Mouse (Mus musculus) thymus, postnatal 14 days (tissue): Measurements from ENCODE around the gene Nptxr.

ENCODE experiments used
- DNase-seq: peaks from one replicate; pipeline ENCODE4 v3.0.0; 2021

The Nptxr gene

DNA sequence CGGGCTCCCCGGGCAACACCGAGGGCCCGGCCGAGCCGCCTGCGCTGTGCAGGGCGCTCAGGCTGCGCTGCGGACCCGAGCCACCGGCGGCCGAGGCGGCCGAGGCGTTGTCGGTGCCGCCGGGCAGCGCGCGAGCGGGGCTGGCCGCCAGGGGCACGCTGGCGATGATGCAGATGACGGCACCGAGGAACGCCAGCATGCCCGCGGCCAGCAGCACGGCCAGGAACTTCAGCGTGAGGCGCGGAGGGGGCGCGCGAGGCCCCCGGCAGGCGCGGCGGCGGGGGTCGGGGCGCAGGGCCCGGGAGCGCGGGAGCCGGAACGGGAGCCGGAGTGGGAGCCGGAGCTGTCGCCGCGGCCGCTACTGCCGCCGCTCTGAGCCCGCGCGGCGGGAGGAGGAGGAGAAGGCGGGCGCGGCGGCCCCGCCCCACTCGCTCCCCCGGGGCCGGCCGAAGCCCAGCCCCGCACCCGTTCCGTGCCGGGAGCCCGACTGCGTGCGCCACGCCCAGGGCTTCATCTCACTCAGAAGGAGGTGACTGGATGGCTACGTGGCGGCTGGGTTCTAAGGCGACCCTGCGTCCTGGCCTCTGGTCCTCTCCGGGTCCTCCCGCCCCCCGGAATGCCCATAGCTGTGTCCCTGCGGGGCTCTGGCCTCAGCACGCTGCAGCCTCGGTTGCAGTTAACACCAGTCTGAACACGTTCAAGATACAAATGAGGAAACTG is at the start of gene Nptxr:
Nptxr (minus strand) TSS at position 415 of the 720 bp plus-strand sequence.
- DNase-seq: peak; percentile 18

DNA sequence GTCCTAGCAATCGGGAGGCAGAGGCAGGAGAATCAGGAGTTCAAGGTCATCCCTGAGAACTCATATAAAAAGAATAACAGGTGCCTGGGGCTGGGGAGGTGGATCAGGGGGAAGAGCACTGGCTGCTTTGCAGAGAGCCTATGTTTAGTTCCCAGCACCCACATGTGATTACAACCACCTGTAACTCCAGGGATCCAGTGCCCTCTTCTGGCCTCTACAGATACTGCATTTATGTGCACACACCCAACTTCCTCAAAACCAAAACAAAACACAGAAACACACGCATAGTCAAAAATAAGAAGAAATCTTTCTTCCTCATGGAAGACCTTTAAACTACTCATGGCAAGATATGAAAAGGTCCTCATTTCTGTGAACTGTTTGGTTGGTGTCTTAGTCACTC is 45.6 kb upstream of the Nptxr start:
- DNase-seq: no peak

DNA sequence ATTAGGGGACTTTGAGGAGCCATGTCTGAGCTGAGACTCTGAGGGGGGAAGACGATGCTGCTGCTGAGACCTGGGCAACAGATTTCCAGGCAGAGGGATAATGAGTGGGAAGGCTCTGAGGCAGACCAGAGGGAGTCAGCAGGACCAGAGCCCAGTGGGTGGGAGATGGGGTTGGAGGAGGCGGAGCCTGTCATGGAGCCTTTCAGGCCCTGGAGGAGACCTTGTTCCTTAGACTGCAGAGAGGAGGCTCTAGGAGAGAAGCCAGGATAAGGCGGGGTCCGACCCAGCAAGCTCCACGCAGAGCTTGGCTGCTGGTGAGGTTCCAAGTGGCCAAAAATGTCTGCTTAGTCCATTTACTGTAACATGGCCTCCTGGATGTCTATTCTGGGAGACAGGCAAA is 42.5 kb upstream of the Nptxr start:
- DNase-seq: no peak

DNA sequence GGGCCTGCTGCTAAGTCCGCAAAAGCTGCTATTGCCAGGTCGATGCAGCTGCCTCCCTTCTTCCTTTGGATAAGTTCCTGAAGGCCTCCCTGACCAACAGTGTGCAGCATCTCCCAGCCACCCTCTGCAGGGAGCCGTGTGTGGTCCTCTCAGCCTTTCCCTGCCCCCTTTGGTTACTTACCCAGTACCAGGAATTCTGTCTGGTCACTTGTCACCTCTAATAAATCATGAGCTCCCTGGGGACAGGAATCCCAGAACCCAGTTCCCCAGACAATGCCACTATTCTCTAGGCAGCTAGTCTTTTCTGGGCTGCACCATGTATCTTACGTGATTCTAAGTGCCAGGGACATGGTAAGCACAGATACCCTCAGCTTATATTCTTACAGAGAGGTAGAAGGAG is 41.4 kb upstream of the Nptxr start:
- DNase-seq: no peak

DNA sequence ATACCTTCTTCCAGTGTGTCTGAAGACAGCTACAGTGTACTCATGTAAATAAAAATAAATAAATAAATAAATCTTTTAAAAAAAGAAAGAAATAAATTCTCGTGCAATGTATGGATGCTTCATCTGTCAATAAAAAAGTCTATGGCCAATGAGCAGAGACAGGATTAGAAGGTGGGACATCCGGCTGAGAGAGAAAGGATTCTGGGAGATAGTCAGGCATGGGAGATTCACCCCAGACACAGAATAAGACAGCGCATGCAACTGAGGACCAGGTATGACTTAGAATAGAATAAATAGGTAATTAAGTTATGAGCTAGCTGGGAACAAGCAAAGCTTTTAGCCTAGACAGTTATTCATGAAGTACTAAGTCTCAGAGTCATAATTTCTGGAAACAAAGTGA is 38.4 kb upstream of the Nptxr start:
- no peak for DNase-seq

DNA sequence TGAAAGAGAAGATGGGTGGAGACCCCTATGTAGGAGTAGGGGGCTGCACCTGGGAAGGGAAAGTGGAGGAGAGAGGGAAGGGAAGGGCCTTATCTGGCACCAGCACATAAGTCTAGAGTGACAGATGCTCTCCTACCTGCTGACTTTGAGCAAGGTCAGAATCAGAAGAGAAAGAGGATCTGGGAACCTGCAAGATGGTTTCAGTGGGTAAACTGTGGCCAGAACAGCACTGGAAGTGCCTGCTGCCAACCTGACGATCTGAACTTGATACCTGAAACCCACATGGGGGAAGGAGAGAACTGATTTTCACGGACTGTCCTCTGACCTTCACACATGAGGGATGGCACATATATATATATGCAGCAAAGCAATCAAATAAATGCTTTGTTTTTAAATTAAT is 35.7 kb upstream of the Nptxr start:
- DNase-seq: no peak

DNA sequence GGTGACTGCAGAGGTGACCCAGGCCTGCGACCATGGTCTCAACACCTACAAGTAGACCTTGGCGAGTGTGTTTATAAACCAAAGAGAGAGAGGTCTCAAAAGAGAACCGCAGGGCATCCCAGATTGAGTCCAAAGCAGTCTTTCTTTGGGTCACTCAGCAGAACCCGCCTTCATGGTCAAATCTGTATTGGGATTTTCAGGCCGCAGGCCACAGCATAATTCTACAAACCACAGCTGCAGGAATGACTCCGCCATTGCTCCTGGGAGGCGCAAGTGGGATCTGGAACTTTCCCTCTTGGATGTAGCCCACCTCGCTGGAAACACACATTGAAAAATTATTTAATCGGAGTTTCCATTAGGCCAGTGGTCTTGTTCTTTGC is 30.3 kb upstream of the Nptxr start:
- no peak for DNase-seq

DNA sequence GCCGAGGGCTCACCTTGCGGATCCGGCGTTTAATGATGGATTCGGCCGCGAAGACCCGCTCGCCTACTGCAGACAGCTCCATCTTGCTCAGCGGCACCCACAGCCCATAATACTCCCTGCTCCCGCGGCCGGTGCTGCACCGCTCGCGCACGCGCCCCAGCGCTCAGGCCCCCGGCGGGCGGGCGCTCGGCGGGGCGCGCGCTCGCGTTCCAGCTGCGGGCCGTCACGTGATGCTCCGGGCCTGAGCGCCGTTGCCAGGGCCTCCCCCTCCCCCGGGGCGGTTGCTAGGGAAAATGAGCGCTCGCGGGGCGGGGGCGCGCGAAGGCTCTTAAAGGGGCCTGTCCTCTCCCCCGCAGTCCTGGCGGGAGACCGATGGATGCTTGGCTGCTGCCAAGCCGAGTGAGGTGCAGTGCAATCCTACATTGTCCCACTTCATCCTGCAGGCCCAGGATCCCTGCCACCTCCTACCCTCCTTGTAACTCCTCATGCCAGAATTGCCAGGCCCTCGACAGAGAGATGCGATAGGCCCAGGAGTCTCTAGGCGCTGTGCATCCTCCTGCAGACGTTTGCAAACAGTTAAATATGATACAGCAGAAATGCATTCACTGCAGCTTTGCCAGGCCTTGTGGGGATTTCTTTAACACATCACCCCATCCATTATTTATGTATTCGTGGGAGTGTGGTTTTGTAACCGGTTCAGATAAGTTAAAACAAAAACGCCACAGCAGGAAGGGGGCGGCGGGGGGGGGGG is 29.7 kb upstream of the Nptxr start, which contains the start of the genes Npcd and Cbx6:
Npcd (minus strand) TSS at position 108 of the 751 bp plus-strand sequence.
Cbx6 (minus strand) TSS at position 559 of the 751 bp plus-strand sequence.
- DNase-seq: peak; percentile 99

DNA sequence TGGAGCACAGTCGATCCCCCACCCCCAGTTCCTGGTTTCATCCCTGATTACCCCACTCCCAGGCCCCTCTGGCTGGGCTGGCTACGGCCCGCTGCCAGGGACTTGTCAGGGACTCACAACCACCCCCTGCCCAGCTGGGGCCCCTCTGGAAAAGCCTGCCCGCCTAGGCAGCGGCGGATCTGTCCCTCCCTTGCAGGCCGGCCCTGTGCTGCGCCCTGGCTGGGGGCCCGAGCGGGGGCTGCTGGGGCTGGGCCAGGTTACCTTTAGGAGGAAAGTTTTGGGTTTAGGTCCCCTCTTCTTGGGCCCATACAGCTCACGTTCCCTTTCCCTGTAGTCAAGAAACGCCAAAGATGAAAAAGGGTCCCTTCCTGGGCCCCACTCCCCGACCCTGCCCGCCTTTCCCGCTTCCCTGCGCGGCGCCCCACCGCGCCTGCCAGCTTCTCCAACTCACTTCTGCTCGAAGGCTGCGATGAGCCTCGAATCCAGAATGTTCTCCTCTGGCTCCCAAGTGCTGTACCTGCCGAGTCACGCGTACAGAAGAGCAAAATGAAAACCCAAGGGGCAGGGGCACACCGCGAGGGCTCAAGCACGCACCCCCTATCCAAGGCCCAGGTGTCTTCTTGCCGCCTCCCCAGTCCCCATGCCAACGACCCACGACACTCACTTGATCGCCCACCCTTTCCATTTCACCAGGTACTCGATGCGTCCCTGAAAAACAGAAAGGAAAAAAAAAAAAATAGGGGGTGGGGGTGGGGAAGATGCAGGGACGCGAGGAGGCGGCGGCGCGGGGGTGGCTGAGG is 28.9 kb upstream of the Nptxr start:
- peak; percentile 56 for DNase-seq

DNA sequence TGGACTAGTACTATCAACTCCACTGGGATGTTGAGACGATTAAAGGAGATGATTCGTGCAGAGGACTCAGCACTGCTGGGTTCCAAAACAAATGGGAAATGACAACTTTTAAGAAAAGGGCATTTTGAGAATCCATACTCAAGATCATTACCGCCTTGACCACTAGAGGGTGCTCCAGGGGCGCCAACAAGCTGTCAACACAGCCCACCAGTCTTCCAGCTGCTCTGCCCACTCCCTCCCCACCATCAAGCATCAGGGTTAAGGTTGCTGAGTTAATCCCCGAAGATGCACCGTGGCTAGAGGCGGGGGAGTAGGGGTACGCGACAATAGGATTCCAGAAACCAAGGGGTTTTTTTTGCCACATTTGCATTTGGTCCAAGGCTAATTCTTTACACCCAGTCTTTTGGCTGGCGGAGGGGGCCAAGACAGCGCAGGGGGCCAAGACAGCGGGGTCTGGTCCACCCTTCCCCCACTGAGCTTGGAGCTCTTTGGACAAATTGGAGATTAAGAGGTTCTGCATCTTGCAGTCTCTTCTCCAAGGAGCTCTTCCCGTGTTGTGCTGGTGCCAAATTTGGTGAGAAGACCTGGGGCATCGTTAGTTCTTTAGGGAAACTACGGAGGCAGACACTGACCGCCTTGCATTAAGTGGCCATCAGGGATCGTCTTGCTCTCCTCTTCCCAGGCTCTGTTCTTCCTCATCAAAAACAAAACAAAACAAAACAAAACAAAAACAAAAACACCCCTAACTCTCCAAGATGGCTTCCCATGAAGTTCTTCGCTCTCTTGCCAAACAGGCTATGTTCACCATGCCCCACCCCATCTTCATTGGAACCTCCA is 27.7 kb upstream of the Nptxr start:
- DNase-seq: peak; percentile 86

DNA sequence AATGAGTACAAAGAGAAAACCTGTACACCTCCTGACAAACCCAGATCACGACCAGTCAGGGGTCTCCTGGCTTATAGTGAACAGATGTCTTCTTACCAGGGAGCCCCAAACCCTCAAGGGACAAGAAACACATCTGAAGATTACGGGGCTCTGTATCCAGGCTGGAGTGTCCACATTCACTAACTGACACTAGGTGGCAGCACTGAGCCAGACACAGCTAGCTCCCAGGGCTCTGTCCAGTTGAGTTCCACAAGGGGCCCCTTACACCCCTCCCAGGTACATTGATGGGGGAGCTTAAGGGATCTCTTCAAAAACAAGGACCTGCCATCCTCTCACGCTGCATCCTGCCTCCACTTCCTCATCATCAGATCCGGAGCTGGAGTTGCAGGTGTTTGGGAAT is 25.8 kb upstream of the Nptxr start:
- peak; percentile 78 for DNase-seq

DNA sequence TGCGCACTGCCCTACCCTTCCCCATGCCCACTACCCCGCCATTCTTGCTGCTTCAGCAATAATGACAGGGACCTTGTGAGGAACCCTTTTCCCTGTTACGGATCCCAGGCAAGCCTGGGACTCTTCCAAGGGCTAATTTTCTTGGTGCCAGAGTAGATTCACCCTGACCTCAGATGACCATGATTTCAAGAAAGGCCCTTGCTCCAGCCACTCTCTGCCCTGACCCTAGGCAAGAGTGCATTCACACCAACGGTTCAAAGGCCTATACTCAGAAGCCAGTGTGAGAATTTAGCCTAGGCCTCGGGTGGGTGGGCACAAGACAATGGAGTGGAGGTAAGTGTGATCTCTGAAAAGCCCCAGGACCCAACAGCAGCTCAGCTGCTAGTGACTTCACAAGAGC is 24.9 kb upstream of the Nptxr start:
- no peak for DNase-seq

DNA sequence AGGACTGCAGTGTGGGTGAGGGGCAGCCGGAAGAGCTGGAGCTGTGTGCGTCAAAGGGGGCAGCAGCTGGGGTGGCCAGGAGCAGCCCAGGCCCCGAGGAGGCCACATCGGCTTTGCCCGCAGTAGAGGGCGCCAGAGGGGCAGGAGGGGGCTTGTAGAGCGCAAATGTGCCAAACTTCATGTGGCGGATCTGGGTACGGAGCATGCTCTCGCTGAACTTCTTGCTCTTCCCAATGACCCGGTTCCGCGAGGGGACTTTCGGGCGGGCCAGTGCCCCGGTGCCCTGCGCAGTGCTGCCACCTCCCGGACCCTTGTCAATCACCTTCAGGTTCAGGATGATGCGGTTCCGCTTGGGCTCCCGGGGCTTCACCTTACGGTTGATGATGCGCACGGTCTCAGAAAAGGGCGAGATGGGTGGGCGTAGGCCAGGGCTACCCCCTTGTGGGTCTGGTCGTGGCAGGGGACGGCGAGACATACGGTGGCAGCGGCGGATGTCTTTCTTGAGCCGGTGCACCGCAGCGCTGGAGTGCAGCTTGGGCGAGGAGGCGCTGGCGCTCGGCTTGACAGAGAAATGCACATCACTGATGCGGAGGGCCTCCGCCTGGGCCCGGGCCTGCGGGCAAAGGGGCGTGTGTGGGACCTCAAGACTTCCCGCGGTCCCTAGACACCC is 23.9 kb upstream of the Nptxr start:
- peak; percentile 44 for DNase-seq

DNA sequence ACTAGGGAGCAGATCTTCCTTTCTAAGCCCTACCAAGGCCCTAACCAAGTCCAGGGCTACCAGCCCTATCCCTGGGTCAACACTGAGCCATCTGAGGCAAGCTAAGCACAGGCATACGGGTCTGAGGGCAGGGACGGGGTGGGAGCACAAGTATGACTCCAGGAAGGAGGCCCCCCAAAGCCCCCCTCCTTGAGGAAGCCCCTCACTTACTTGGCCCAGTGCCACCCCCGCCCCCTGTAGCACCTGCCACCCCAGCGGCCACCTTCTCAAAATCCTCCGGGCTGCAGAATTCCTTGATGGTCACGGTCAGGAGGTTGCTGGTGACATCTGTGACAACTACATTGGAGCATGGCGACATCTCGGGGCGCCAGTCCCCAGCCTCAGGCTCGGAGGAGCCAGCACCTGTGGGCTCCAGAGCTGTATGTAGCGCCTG is 23.2 kb upstream of the Nptxr start:
- no peak for DNase-seq

DNA sequence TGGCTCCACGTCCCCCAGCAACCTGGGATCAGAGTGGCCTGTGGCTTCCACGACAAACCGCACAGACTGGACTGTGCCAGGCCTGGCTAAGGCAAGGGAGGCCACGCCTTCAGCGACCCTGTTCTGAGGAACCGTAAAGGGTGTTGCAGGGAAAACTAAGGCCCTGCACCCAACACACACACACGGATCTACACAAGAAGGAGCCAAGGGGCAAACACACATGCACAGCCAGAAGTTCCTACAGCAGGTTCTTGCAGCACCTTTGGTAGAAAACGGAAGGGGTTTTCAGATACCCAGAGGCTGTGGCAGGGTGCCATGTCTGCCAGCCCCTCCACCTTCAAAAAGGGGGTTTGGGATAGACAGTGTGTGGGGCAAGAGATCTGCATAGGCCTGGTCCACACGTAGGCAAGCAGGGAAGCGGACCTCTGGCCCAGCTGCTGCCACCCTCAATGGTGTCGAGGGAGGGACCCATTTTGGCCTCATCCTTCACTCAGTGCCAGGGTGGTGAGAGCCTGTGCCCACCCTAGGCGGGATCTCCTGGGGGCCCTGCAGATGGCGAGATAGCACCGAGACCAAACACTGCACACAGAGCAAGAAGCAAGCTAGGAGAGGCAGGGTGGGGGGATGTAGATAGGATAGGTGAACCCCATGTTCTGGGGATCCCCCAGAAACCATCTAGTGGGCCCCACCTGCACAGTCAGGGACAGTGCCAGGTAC is 22.7 kb upstream of the Nptxr start:
- DNase-seq: no peak

DNA sequence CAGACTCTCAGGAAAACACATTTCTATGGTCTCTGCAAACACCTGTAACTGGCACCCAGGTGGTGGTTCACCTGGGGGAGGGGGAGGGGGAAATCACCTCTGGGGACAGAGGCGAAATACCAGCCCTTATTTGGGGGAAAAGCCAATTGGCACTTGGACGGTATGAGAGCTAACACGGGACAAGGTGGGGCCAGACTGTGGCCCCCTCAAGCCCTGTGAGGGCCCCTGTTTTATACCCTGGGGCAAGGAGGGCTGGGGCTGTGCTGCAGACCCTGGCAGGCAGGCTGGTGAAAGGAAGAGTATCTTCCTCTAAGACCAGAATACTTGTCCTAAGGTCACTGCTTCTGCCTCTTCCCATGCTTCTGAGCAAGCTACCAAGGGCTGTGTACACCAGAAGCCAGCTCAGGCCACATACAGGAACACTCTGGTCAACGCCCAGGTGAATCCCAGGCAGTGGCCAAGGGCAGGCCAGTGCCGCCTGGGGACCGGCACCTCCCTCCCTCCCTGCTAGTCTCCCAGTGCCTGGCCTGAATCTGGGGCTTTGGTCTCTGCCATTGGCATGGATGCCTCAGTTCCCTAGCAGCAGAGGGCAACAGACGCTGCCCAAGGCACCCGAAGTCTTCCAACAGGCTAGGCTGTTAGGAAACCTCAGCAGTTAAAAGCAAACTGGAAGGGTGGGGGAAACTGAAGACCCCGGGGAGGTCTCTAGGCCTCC is 21.8 kb upstream of the Nptxr start:
- DNase-seq: no peak

DNA sequence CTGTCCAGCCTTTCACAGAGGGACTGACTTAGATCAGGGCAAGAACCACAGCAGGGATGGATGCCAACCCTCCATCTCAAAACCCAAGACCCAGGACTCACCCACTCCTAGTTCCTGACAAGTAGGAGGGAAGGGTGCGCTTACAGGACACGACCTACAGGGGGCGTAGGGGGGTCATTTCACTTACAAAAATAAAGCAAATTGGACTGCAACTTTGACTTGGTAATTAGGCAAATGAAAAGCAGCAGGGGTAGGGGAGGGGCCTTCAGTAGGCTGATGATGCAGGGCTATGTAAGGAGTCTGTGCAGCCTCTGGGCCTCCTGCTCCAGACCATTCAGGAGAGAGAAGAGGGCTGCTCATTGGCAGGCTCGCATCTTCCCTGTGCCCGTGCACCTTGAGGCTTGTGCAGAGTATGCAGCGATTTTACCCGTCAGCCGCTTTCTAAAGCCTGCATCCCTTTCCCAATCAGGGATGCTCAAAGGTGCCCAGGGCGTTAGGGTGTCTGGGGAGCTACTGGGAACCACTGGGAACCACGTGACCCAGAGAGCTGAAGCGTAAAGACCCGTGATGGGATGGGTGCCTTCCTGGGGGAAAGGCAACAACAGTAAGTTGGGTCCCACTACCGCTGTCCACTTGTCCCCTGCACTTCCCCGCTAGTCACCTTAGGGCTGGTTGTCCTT is 20.7 kb upstream of the Nptxr start:
- DNase-seq: peak; percentile 36

DNA sequence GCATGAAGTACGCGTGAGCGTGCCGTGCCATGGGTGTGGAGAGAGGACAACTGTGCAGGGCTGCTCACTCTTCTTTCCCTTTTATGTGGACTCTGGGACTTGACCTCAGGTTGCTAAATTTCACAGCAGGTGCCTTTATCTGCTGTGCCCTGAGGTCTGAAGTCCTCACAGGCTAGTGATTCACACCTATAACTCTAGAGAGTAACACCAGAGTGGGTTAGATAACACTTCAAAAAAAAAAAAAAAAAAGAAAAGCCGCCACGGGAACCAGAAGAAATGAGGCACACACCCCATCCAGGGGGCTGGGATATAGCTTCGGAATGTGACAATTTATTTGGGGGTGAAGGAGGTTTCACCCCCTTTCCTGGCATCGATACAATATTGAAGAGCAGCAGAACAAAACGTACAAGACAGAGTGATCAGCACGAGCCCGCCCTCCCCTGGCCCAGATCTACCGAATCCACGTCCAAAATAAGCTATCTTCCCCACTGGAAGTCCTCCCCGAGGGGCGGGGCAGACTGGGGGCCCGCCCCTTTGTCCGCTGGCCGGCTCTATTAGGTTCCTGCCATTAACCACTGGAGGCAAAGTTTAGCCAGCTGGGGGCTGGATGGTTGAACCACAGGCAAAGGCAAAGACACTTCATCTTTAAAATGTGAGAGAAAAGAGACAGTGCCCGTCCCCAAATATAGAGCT is 19.2 kb upstream of the Nptxr start:
- DNase-seq: no peak
